Mouse (Mus musculus): ENCODE results near the gene Gm10318. TPM values are rescaled to one million over a fixed set of nuclear protein-coding genes. Genes with fewer than 3 reads are reported as not detected.

Gene Gm10318
- not detected for polyA plus RNA-seq (2012; fragmentation: generic; extraction: Trizol)
- long read RNA-seq, experiment 1: 0 reads
- long read RNA-seq, experiment 2: 0 reads

GRCm38 (mm10) chr10:77852559-77852958 is at the start of gene Gm10318:
TSS of gene Gm10318 (plus strand) at chr10:77852859.
- Histone ChIP-seq H3K4me3 (ENCODE audit: insufficient read depth, poor library complexity, severe bottlenecking) (no peak within 1 kb of the TSS), H3K79me3 (ENCODE audit: low read depth) (no peaks in the 10 kb centered on the region), H3K36me3 (ENCODE audit: control insufficient read depth, insufficient read depth) (no peaks in the 10 kb centered on the region), H3K27me3 (ENCODE audit: control insufficient read depth, insufficient read depth, insufficient read length) (peaks cover 33% of the 10 kb centered on the region), H3ac (ENCODE audit: control insufficient read depth, insufficient read length, low read depth) (no peak within 1 kb of the TSS), H3K79me2 (ENCODE audit: control insufficient read depth, insufficient read depth) (no peaks in the 10 kb centered on the region)
- no peak for TF ChIP-seq CTCF (IDR thresholded peaks at IDR 0.05; ENCODE audit: control insufficient read depth, insufficient read depth, insufficient read length)

- no peaks in the 10 kb centered on the region for H3K79me2 ChIP-seq (ENCODE audit: control insufficient read depth, insufficient read depth)
- H3K27me3 ChIP-seq (ENCODE audit: control insufficient read depth, insufficient read depth, insufficient read length): no peaks in the 10 kb centered on the region
- H3K79me3 ChIP-seq (ENCODE audit: low read depth): no peaks in the 10 kb centered on the region
- no peak overlapping the region for H3ac ChIP-seq (ENCODE audit: control insufficient read depth, insufficient read length, low read depth)
- TF ChIP-seq MYOD1 (IDR thresholded peaks at IDR 0.05; ENCODE audit: control insufficient read depth, insufficient read length, low read depth) (no peak), MYOG (IDR thresholded peaks at IDR 0.05; ENCODE audit: control insufficient read depth, extremely low read depth, insufficient read length) (no peak)
- no peaks in the 10 kb centered on the region for H3K36me3 ChIP-seq (ENCODE audit: control insufficient read depth, insufficient read depth)
- no peak overlapping the region for H3K4me3 ChIP-seq (ENCODE audit: insufficient read depth, poor library complexity, severe bottlenecking)
Observed at GRCm38 (mm10) chr10:77804095-77804494, 48.6 kb upstream of the Gm10318 start.

- Histone ChIP-seq H3ac (ENCODE audit: control insufficient read depth, insufficient read length, low read depth) (no peak within 1 kb of the TSS), H3K4me3 (ENCODE audit: insufficient read depth, poor library complexity, severe bottlenecking) (no peak within 1 kb of the TSS), H3K27me3 (ENCODE audit: control insufficient read depth, insufficient read depth, insufficient read length) (peaks cover 7% of the 10 kb centered on the region), H3K79me2 (ENCODE audit: control insufficient read depth, insufficient read depth) (no peaks in the 10 kb centered on the region), H3K79me3 (ENCODE audit: low read depth) (no peaks in the 10 kb centered on the region), H3K36me3 (ENCODE audit: control insufficient read depth, insufficient read depth) (no peaks in the 10 kb centered on the region)
- no peak for TF ChIP-seq USF1 (IDR thresholded peaks at IDR 0.05; ENCODE audit: low read depth)
Observed at GRCm38 (mm10) chr10:77811743-77812142, 40.9 kb upstream of the Gm10318 start, which contains the start of gene Gm9507. TSS of gene Gm9507 (minus strand) at chr10:77811843.

GRCm38 (mm10) chr10:77814382-77814781 is 38.3 kb upstream of the Gm10318 start, which contains the start of gene Gm2696:
TSS of gene Gm2696 (plus strand) at chr10:77814682.
- Histone ChIP-seq H3K79me3 (ENCODE audit: low read depth) (no peaks in the 10 kb centered on the region), H3K27me3 (ENCODE audit: control insufficient read depth, insufficient read depth, insufficient read length) (peaks cover 15% of the 10 kb centered on the region), H3K4me3 (ENCODE audit: insufficient read depth, poor library complexity, severe bottlenecking) (no peak within 1 kb of the TSS), H3K36me3 (ENCODE audit: control insufficient read depth, insufficient read depth) (no peaks in the 10 kb centered on the region), H3K79me2 (ENCODE audit: control insufficient read depth, insufficient read depth) (no peaks in the 10 kb centered on the region), H3ac (ENCODE audit: control insufficient read depth, insufficient read length, low read depth) (no peak within 1 kb of the TSS)
- TF ChIP-seq MYOD1 (IDR thresholded peaks at IDR 0.05; ENCODE audit: control insufficient read depth, insufficient read length, low read depth): no peak
- TF ChIP-seq MYOG (IDR thresholded peaks at IDR 0.05; ENCODE audit: control insufficient read depth, extremely low read depth, insufficient read length): no peak
- TF ChIP-seq USF1 (IDR thresholded peaks at IDR 0.05; ENCODE audit: low read depth): no peak
- no peak for TF ChIP-seq FOSL1 (IDR thresholded peaks at IDR 0.05; ENCODE audit: insufficient read depth, low read length, poor library complexity, severe bottlenecking)
- TF ChIP-seq CEBPB (IDR thresholded peaks at IDR 0.05; ENCODE audit: low read depth): no peak
- TF ChIP-seq CTCF (IDR thresholded peaks at IDR 0.05; ENCODE audit: control insufficient read depth, insufficient read depth, insufficient read length): no peak
- TF ChIP-seq MAX (IDR thresholded peaks at IDR 0.05): no peak

- Histone ChIP-seq H3K79me3 (ENCODE audit: low read depth) (no peaks in the 10 kb centered on the region), H3K4me3 (ENCODE audit: insufficient read depth, poor library complexity, severe bottlenecking) (no peak overlapping the region), H3ac (ENCODE audit: control insufficient read depth, insufficient read length, low read depth) (no peak overlapping the region), H3K79me2 (ENCODE audit: control insufficient read depth, insufficient read depth) (no peaks in the 10 kb centered on the region), H3K27me3 (ENCODE audit: control insufficient read depth, insufficient read depth, insufficient read length) (peaks cover 20% of the 10 kb centered on the region), H3K36me3 (ENCODE audit: control insufficient read depth, insufficient read depth) (no peaks in the 10 kb centered on the region)
- no peak for TF ChIP-seq MYOG (IDR thresholded peaks at IDR 0.05; ENCODE audit: control insufficient read depth, extremely low read depth, insufficient read length)
- no peak for TF ChIP-seq USF1 (IDR thresholded peaks at IDR 0.05; ENCODE audit: low read depth)
- no peak for TF ChIP-seq FOSL1 (IDR thresholded peaks at IDR 0.05; ENCODE audit: insufficient read depth, low read length, poor library complexity, severe bottlenecking)
- no peak for TF ChIP-seq MYOD1 (IDR thresholded peaks at IDR 0.05; ENCODE audit: control insufficient read depth, insufficient read length, low read depth)
- TF ChIP-seq CTCF (IDR thresholded peaks at IDR 0.05; ENCODE audit: control insufficient read depth, insufficient read depth, insufficient read length): no peak
- no peak for TF ChIP-seq CEBPB (IDR thresholded peaks at IDR 0.05; ENCODE audit: low read depth)
- no peak for TF ChIP-seq MAX (IDR thresholded peaks at IDR 0.05)
Observed at GRCm38 (mm10) chr10:77815514-77815913, 37.1 kb upstream of the Gm10318 start.

- TF ChIP-seq FOSL1 (IDR thresholded peaks at IDR 0.05; ENCODE audit: insufficient read depth, low read length, poor library complexity, severe bottlenecking) (no peak), MYOG (IDR thresholded peaks at IDR 0.05; ENCODE audit: control insufficient read depth, extremely low read depth, insufficient read length) (no peak), MAX (IDR thresholded peaks at IDR 0.05) (no peak), CTCF (IDR thresholded peaks at IDR 0.05; ENCODE audit: control insufficient read depth, insufficient read depth, insufficient read length) (no peak)
- H3ac ChIP-seq (ENCODE audit: control insufficient read depth, insufficient read length, low read depth): no peak overlapping the region
- H3K4me3 ChIP-seq (ENCODE audit: insufficient read depth, poor library complexity, severe bottlenecking): no peak overlapping the region
- H3K79me3 ChIP-seq (ENCODE audit: low read depth): no peaks in the 10 kb centered on the region
- H3K27me3 ChIP-seq (ENCODE audit: control insufficient read depth, insufficient read depth, insufficient read length): peaks cover 24% of the 10 kb centered on the region
- H3K36me3 ChIP-seq (ENCODE audit: control insufficient read depth, insufficient read depth): no peaks in the 10 kb centered on the region
- H3K79me2 ChIP-seq (ENCODE audit: control insufficient read depth, insufficient read depth): no peaks in the 10 kb centered on the region
Observed at GRCm38 (mm10) chr10:77818523-77818922, 34.1 kb upstream of the Gm10318 start.
